Mouse (Mus musculus): ENCODE measurements around the gene Trp53rkb. TPM values are rescaled to one million over a fixed set of nuclear protein-coding genes. Genes with fewer than 3 reads are reported as not detected.
A peak's percentile ranks its signal among the peaks of the same experiment; 100 is the strongest.

Trp53rkb gene
- polyA plus RNA-seq, 1 experiment from 2014 or later = 8.7 TPM

GRCm38 (mm10) chr2:166821406-166821805 lies 29.1 kb downstream of the Trp53rkb start:
- ATAC-seq (ENCODE audit: low FRiP score, low read depth) = no peak
- 93% methylated on average over 3 of the region's 3 CpGs for WGBS
- H3K27me3 ChIP-seq = no peaks in the 10 kb centered on the region
- H3K4me2 ChIP-seq (replicated peaks) = no peak overlapping the region
- H3K4me3 ChIP-seq = no peak overlapping the region
- no peak overlapping the region for H3K9ac ChIP-seq
- no peaks in the 10 kb centered on the region; the same call in 1 of the 2 replicates for H3K4me1 ChIP-seq
- no peak overlapping the region for H3K27ac ChIP-seq
- H3K36me3 ChIP-seq = no peaks in the 10 kb centered on the region
- no peaks in the 10 kb centered on the region for H3K9me3 ChIP-seq

GRCm38 (mm10) chr2:166822119-166822826 lies 29.9 kb downstream of the Trp53rkb start:
- no peak for ATAC-seq (ENCODE audit: low FRiP score, low read depth)

DNA sequence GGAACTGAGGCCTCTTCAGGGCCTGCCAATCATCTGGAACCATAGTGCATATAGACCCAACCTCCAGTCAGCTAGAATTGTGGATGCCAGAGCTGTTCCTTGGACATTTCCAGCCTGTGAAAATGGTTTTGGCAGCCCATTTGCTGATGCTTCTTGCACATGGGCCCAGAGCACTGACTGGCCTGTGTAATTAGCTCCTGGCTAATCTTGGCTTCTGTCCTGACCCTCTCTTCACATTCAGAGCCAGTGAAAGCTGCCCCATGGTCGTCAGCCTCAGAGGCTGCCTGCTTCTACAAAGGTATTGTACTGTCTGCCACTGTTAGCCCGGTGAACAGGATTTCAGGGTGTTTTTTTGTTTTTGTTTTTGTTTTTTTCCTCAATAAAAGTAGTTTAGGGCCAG lies 30.6 kb downstream of the Trp53rkb start:
- 75% methylated on average over 2 of the region's 2 CpGs for WGBS

More at GRCm38 (mm10) chr2:166822119-166822826, 29.9 kb downstream of the Trp53rkb start:
- Histone ChIP-seq H3K4me3 (no peak overlapping the region), H3K9ac (0 out of 2 replicates have a peak overlapping the region, but pooled peaks have one; percentile 4), H3K27ac (no peak overlapping the region), H3K4me1 (no peaks in the 10 kb centered on the region; the same call in 1 of the 2 replicates), H3K36me3 (peaks cover 2% of the 10 kb centered on the region; the same call in 1 of the 2 replicates), H3K9me3 (no peaks in the 10 kb centered on the region), H3K27me3 (no peaks in the 10 kb centered on the region), H3K4me2 (replicated peaks) (no peak overlapping the region)
- 67% methylated on average over 10 of the region's 10 CpGs for WGBS

GRCm38 (mm10) chr2:166824386-166824785 lies 32.1 kb downstream of the Trp53rkb start:
- no peak for ATAC-seq (ENCODE audit: low FRiP score, low read depth)
- no peaks in the 10 kb centered on the region for H3K9me3 ChIP-seq
- no peak overlapping the region for H3K9ac ChIP-seq
- no peak overlapping the region for H3K27ac ChIP-seq
- no peak overlapping the region for H3K4me2 ChIP-seq (replicated peaks)
- peaks cover 8% of the 10 kb centered on the region; the same call in 1 of the 2 replicates for H3K36me3 ChIP-seq
- H3K27me3 ChIP-seq = no peaks in the 10 kb centered on the region
- H3K4me3 ChIP-seq = no peak overlapping the region
- WGBS = 86% methylated on average over 5 of the region's 5 CpGs
- no peaks in the 10 kb centered on the region; the same call in 1 of the 2 replicates for H3K4me1 ChIP-seq

More for the DNA sequence above, 30.6 kb downstream of the Trp53rkb start:
- Histone ChIP-seq H3K4me3 (no peak overlapping the region), H3K9me3 (no peaks in the 10 kb centered on the region), H3K36me3 (peaks cover 8% of the 10 kb centered on the region; the same call in 1 of the 2 replicates), H3K4me2 (replicated peaks) (no peak overlapping the region), H3K4me1 (no peaks in the 10 kb centered on the region; the same call in 1 of the 2 replicates), H3K27me3 (no peaks in the 10 kb centered on the region), H3K9ac (no peak overlapping the region), H3K27ac (no peak overlapping the region)
- ATAC-seq (ENCODE audit: low FRiP score, low read depth) = no peak

- no peak overlapping the region for H3K4me2 ChIP-seq (replicated peaks)
- no peaks in the 10 kb centered on the region; the same call in 1 of the 2 replicates for H3K4me1 ChIP-seq
- no peak overlapping the region for H3K27ac ChIP-seq
- ATAC-seq (ENCODE audit: low FRiP score, low read depth) = no peak
- H3K9me3 ChIP-seq = no peaks in the 10 kb centered on the region
- H3K4me3 ChIP-seq = no peak overlapping the region
- 87% methylated on average over 5 of the region's 5 CpGs for WGBS
- peaks cover 8% of the 10 kb centered on the region; the same call in 1 of the 2 replicates for H3K36me3 ChIP-seq
- no peaks in the 10 kb centered on the region for H3K27me3 ChIP-seq
- no peak overlapping the region for H3K9ac ChIP-seq
Measured at GRCm38 (mm10) chr2:166824998-166825397, 32.7 kb downstream of the Trp53rkb start.

DNA sequence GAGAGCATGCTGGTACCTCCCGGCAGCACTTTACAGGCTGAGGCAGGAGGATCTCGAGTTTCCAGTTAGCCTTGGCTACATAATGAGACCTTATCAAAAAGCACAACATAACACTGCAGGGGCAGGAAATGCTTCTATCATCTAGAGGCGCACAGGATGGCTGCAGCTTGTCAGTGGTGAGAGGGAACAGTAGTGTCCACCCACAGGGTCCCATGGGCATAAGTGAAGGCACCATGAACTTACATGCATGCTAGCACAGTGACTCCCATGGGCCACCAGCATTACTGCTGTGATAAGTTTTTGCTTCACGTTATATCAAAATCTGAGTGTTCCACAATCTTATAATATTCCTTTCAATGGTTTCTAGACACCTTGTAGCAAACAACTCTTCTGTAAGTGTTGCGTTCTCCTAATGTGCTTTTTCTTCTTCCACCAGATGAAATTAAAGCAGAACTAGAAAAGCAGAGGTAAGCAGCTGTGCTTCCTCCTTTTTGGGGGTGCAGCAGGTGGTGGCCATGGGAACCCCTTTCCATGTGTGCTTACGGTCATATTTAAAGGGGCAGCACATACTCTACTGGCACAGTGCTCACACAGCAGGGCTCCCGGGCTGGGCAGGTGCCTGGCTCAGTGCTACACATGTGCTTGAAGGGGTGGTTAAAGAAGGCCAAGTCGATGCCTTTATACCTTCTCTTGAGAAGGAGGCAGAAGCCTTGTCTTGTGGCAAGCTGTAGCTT lies 34.3 kb downstream of the Trp53rkb start:
- peaks cover 8% of the 10 kb centered on the region; the same call in 1 of the 2 replicates for H3K36me3 ChIP-seq
- H3K27me3 ChIP-seq = no peaks in the 10 kb centered on the region
- no peak overlapping the region for H3K27ac ChIP-seq
- no peaks in the 10 kb centered on the region for H3K4me1 ChIP-seq
- no peak overlapping the region for H3K4me3 ChIP-seq
- H3K9ac ChIP-seq = no peak overlapping the region
- ATAC-seq (ENCODE audit: low FRiP score, low read depth) = no peak
- WGBS = 88% methylated on average over 8 of the region's 8 CpGs
- H3K9me3 ChIP-seq = no peaks in the 10 kb centered on the region
- H3K4me2 ChIP-seq (replicated peaks) = no peak overlapping the region

DNA sequence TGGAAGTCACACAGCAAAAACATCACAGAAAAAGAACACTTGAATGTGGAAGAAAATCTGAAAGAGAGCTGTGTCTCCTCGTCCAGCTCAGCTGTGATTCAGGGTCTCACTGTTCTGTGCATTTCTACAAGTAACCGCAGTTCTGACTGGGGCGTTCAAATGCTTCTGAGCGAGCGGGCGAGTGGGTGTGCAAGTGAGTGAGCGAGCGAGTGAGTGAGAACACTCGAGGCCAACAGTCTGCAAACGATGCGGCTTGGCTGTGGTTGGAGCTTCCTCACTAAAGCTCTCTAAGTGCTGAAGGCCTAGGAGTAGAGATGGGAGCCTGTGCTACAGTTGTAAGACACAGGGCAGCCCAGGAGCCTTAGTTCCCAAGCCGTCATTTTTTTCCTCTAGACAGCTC lies 36.0 kb downstream of the Trp53rkb start:
- Histone ChIP-seq H3K4me3 (no peak overlapping the region), H3K27me3 (no peaks in the 10 kb centered on the region), H3K9me3 (no peaks in the 10 kb centered on the region), H3K4me1 (no peaks in the 10 kb centered on the region), H3K4me2 (replicated peaks) (no peak overlapping the region), H3K9ac (no peak overlapping the region), H3K27ac (no peak overlapping the region), H3K36me3 (peaks cover 8% of the 10 kb centered on the region; the same call in 1 of the 2 replicates)
- ATAC-seq (ENCODE audit: low FRiP score, low read depth) = no peak
- 91% methylated on average over 12 of the region's 12 CpGs for WGBS

DNA sequence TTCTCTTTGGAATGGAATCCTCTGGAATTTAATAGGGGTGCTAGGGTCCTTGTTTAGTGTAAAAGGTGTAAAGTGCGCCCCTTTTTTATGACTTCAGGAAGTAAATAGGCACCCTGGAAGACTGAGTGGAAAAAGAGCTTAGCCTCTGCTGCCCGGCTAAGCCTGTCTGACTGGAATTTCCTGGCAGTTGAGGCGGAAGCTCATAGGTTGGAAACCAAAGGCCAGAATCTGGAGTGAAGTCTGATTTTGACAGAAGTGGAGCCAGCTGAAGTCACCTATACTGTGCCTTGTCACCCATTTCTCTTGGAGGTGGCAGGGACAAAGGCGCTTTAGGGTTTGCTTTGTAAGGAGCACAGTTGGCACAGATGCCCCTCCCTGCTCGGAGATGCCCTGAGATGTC lies 38.0 kb downstream of the Trp53rkb start:
- no peak overlapping the region for H3K4me3 ChIP-seq
- H3K4me2 ChIP-seq (replicated peaks) = no peak overlapping the region
- no peak for ATAC-seq (ENCODE audit: low FRiP score, low read depth)
- H3K36me3 ChIP-seq = peaks cover 16% of the 10 kb centered on the region
- no peaks in the 10 kb centered on the region for H3K4me1 ChIP-seq
- peak overlapping the region; percentile 22; the same call in 1 of the 2 replicates for H3K27ac ChIP-seq
- H3K9ac ChIP-seq = no peak overlapping the region
- WGBS = 68% methylated on average over 5 of the region's 5 CpGs
- no peaks in the 10 kb centered on the region for H3K9me3 ChIP-seq
- H3K27me3 ChIP-seq = no peaks in the 10 kb centered on the region

DNA sequence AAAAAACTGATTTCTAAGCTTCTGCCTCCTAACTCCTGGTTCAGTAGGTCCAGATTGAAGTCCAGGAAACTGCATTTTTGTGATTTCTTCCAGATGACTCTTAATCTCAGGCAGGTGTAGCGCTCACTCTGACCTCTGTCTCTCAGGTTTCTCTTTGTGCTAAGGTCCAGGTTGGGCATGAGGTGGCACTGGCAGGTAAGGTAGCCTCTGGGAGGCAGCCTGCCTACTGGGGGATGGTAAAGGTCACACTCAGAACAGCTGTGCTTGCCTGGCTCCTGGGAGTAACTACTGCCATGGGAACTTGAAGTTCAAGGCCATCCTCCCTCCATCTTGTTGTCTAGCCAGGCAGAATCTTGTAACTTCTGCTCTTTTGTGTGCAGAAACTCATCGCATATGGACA lies 41.8 kb downstream of the Trp53rkb start:
- H3K9ac ChIP-seq = no peak overlapping the region
- ATAC-seq (ENCODE audit: low FRiP score, low read depth) = no peak
- H3K27me3 ChIP-seq = no peaks in the 10 kb centered on the region
- H3K9me3 ChIP-seq = no peaks in the 10 kb centered on the region
- H3K27ac ChIP-seq = no peak overlapping the region
- no peaks in the 10 kb centered on the region for H3K4me1 ChIP-seq
- peaks cover 41% of the 10 kb centered on the region for H3K36me3 ChIP-seq
- WGBS = 88% methylated on average over 2 of the region's 2 CpGs
- no peak overlapping the region for H3K4me2 ChIP-seq (replicated peaks)
- H3K4me3 ChIP-seq = no peak overlapping the region

DNA sequence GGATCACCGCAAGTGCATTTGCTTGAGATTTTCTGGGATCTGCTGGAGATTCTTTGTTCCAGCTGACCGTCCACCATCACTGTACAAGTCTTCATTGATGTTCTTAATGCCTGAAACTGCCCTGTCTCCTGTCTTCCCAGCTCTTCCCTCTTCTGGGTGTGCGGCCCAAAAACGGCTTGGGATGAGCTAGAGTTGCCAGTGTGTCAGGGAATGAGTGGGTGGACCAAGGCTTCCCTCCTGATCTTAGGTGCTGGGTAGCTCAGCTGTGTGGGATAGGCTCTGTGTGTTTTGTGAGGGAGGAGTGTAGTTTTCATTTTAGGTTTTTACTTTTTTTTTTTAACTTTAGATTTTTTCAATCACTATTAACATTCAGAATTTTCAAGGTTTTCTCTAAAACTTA lies 42.5 kb downstream of the Trp53rkb start:
- no peaks in the 10 kb centered on the region for H3K9me3 ChIP-seq
- no peak overlapping the region for H3K27ac ChIP-seq
- H3K4me1 ChIP-seq = no peaks in the 10 kb centered on the region
- H3K27me3 ChIP-seq = no peaks in the 10 kb centered on the region
- no peak overlapping the region for H3K4me2 ChIP-seq (replicated peaks)
- H3K9ac ChIP-seq = no peak overlapping the region
- no peak overlapping the region for H3K4me3 ChIP-seq
- ATAC-seq (ENCODE audit: low FRiP score, low read depth) = no peak
- 91% methylated on average over 4 of the region's 4 CpGs for WGBS
- H3K36me3 ChIP-seq = peaks cover 41% of the 10 kb centered on the region

DNA sequence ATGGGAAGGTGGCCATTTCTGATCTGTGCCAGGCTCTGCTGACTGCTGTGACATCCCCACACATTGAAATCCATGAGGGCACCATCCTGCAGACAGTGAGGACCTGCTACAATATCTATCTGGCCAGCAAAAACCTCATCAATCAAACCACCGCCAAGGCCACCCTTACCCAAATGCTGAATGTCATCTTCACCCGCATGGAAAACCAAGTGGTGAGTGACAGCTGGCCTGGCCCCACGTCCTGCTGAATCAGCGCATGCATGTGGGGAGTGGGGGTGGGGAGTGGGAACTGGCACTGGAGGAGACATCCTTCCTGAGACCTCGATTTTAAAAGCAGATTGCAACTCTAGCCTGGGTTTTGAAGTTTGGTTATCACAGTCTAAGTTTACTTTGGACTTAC lies 43.2 kb downstream of the Trp53rkb start:
- Histone ChIP-seq H3K4me2 (replicated peaks) (no peak overlapping the region), H3K4me1 (no peaks in the 10 kb centered on the region), H3K27me3 (no peaks in the 10 kb centered on the region), H3K9me3 (no peaks in the 10 kb centered on the region), H3K27ac (no peak overlapping the region), H3K9ac (no peak overlapping the region), H3K4me3 (no peak overlapping the region), H3K36me3 (peaks cover 42% of the 10 kb centered on the region)
- ATAC-seq (ENCODE audit: low FRiP score, low read depth) = no peak
- WGBS = 80% methylated on average over 5 of the region's 5 CpGs

GRCm38 (mm10) chr2:166841813-166842212 lies 49.5 kb downstream of the Trp53rkb start:
- no peak overlapping the region for H3K4me2 ChIP-seq (replicated peaks)
- ATAC-seq (ENCODE audit: low FRiP score, low read depth) = no peak
- H3K4me1 ChIP-seq = no peaks in the 10 kb centered on the region
- no peaks in the 10 kb centered on the region for H3K9me3 ChIP-seq
- WGBS = 80% methylated on average over 4 of the region's 4 CpGs
- H3K36me3 ChIP-seq = peaks cover 56% of the 10 kb centered on the region
- H3K9ac ChIP-seq = no peak overlapping the region
- H3K27me3 ChIP-seq = no peaks in the 10 kb centered on the region
- H3K4me3 ChIP-seq = no peak overlapping the region
- no peak overlapping the region for H3K27ac ChIP-seq
